Mouse (Mus musculus) midbrain, embryonic 16.5 days (tissue): ENCODE measurements around the gene Hist1h4d. TPM values are rescaled to one million over a fixed set of nuclear protein-coding genes. Genes with fewer than 3 reads are reported as not detected.
A peak's percentile ranks its signal among the peaks of the same experiment; 100 is the strongest.
"Not testable (repeated sequence)": the region's sequence is repeated elsewhere in the genome, so short reads cannot be mapped to it uniquely, and the experiment has no call there.

Source experiments
- ATAC-seq: fragments of 200-750 bp; cut with Nextera tagmentation; 2 replicates; pipeline ENCODE4 v1.8.0; 2017; ENCODE audit warnings: moderate TSS enrichment
- H3K27ac ChIP-seq: fragments of 300-500 bp; sonication (generic); 2 replicates; pipeline ENCODE4 v1.5.1; 2014; ENCODE audit warnings: mild to moderate bottlenecking, low read length, mixed read lengths
- H3K27me3 ChIP-seq: fragments of 300-500 bp; sonication (generic); 2 replicates; pipeline ENCODE4 v1.6.1; 2014; ENCODE audit warnings: low read depth, low read length, mixed read lengths; ENCODE audit not compliant: control insufficient read depth, insufficient read depth
- H3K36me3 ChIP-seq: fragments of 300-500 bp; sonication (generic); 2 replicates; pipeline ENCODE4 v1.6.1; 2014; ENCODE audit warnings: mild to moderate bottlenecking, low read length, moderate library complexity, mixed read lengths; ENCODE audit not compliant: control insufficient read depth, insufficient read depth
- H3K4me1 ChIP-seq: fragments of 300-500 bp; sonication (generic); 2 replicates; pipeline ENCODE4 v1.6.1; 2014; ENCODE audit warnings: mild to moderate bottlenecking, low read length, mixed read lengths; ENCODE audit not compliant: control insufficient read depth, insufficient read depth
- H3K4me2 ChIP-seq: fragments of 300-500 bp; sonication (generic); 2 replicates; pipeline ENCODE4 v1.6.1; 2014; ENCODE audit warnings: mild to moderate bottlenecking, low read length, mixed read lengths
- H3K4me3 ChIP-seq: fragments of 300-500 bp; sonication (generic); 2 replicates; pipeline ENCODE4 v1.5.1; 2014; ENCODE audit warnings: low read depth, mild to moderate bottlenecking, low read length, moderate library complexity, mixed read lengths
- H3K9ac ChIP-seq: fragments of 300-500 bp; sonication (generic); 2 replicates; pipeline ENCODE4 v1.6.1; 2014; ENCODE audit warnings: low read depth, low read length, mixed read lengths
- H3K9me3 ChIP-seq: fragments of 300-500 bp; sonication (generic); replicated peaks from 2 replicates; pipeline ENCODE4 v1.6.1; 2014; ENCODE audit warnings: mild to moderate bottlenecking, low read length, mixed read lengths; ENCODE audit not compliant: control insufficient read depth, poor library complexity, severe bottlenecking
- WGBS: fragments of 180-500 bp; shearing (Covaris S2); extraction: QIAGEN DNeasy Blood & Tissue Kit; methylation state at CpG from one replicate; pipeline ENCODE4 v1.1.7; 2014; 5-methylcytosine and 5-hydroxymethylcytosine counted together
- polyA plus RNA-seq: library from polyadenylated mRNA; unstranded; fragments of >200 nt; fragmentation: Nextera tagmentation; extraction: Ambion mirVana; gene quantifications from 2 replicates; pipeline ENCODE4 v1.2.1, GENCODE M21; 2015

The Hist1h4d gene
- polyA plus RNA-seq, 1 experiment from 2014 or later = 21.8 TPM

GRCm38 (mm10) chr13:23546694-23547093, 34.7 kb upstream of the Hist1h4d start:
- ATAC-seq = no peak
- Histone ChIP-seq H3K4me2 (no peak overlapping the region), H3K36me3 (no peaks in the 10 kb centered on the region), H3K4me1 (peaks cover 11% of the 10 kb centered on the region), H3K27ac (no peak overlapping the region), H3K9ac (no peak overlapping the region), H3K27me3 (no peaks in the 10 kb centered on the region), H3K4me3 (no peak overlapping the region), H3K9me3 (no peaks in the 10 kb centered on the region)
- WGBS = 79% methylated on average over 5 of the region's 5 CpGs

- peak overlapping the region; percentile 86 for H3K27ac ChIP-seq
- no peaks in the 10 kb centered on the region for H3K27me3 ChIP-seq
- no peak for ATAC-seq
- peak overlapping the region; percentile 45 for H3K4me3 ChIP-seq
- no peaks in the 10 kb centered on the region for H3K36me3 ChIP-seq
- H3K4me1 ChIP-seq = peaks cover 20% of the 10 kb centered on the region
- H3K9ac ChIP-seq = peak overlapping the region; percentile 55; the same call in 1 of the 2 replicates
- H3K4me2 ChIP-seq = peak overlapping the region; percentile 67
- WGBS = 6% methylated on average over 3 of the region's 3 CpGs
- H3K9me3 ChIP-seq = no peaks in the 10 kb centered on the region
Observed at GRCm38 (mm10) chr13:23550761-23551145, 30.6 kb upstream of the Hist1h4d start.

- peak within 1 kb of the TSS; percentile 67 for H3K4me2 ChIP-seq
- H3K36me3 ChIP-seq, H3K9me3 ChIP-seq, H3K27me3 ChIP-seq: not testable (repeated sequence)
- peak within 1 kb of the TSS; percentile 86 for H3K27ac ChIP-seq
- H3K9ac ChIP-seq = peak within 1 kb of the TSS; percentile 55
- H3K4me1 ChIP-seq = peaks cover 21% of the 10 kb centered on the region
- peak; percentile 93 for ATAC-seq
- under 1% methylated on average over 42 of the region's 47 CpGs for WGBS
- H3K4me3 ChIP-seq = peak within 1 kb of the TSS; percentile 45
Observed at GRCm38 (mm10) chr13:23551146-23551834, 30.1 kb upstream of the Hist1h4d start, which contains the start of gene Hist1h4f. Gene Hist1h4f (minus strand): TSS chr13:23551648.

- no peak overlapping the region for H3K9ac ChIP-seq
- H3K9me3 ChIP-seq = no peaks in the 10 kb centered on the region
- no peak for ATAC-seq
- H3K4me1 ChIP-seq = peaks cover 23% of the 10 kb centered on the region
- peak overlapping the region; percentile 86 for H3K27ac ChIP-seq
- H3K4me2 ChIP-seq = peak overlapping the region; percentile 67
- no peaks in the 10 kb centered on the region for H3K36me3 ChIP-seq
- peak overlapping the region; percentile 45 for H3K4me3 ChIP-seq
- 48% methylated on average over 8 of the region's 8 CpGs for WGBS
- no peaks in the 10 kb centered on the region for H3K27me3 ChIP-seq
Observed at GRCm38 (mm10) chr13:23551931-23552914, 29.2 kb upstream of the Hist1h4d start.

DNA sequence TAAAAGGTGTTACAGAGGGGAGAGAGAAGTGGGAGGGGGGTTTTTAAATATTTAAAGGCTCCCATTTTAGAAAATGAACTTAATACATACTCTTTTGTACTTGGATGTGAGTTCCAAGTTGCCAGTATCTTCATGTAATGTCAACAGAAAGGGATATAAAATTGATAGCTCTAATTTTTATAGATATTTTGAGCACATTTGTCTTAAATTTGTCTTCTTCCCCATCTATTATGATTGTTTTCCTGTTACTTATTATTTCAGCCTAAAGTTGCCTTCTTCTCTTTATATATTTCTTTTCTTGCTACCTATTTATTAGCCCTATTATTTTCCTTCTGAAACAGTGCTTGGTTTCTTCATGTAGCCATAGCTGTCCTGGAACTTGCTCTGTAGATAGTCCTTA, 28.4 kb upstream of the Hist1h4d start, which contains the start of gene Hist1h1d:
Gene Hist1h1d (plus strand): TSS at position 301 of the 400 bp plus-strand sequence.
- H3K9me3 ChIP-seq = no peaks in the 10 kb centered on the region
- H3K4me1 ChIP-seq = peaks cover 23% of the 10 kb centered on the region
- H3K9ac ChIP-seq = no peak within 1 kb of the TSS
- no peak for ATAC-seq
- H3K4me2 ChIP-seq = no peak within 1 kb of the TSS; the same call in 1 of the 2 replicates
- no peak within 1 kb of the TSS for H3K4me3 ChIP-seq
- no peaks in the 10 kb centered on the region for H3K36me3 ChIP-seq
- no peaks in the 10 kb centered on the region for H3K27me3 ChIP-seq
- H3K27ac ChIP-seq = no peak within 1 kb of the TSS; the same call in 1 of the 2 replicates

DNA sequence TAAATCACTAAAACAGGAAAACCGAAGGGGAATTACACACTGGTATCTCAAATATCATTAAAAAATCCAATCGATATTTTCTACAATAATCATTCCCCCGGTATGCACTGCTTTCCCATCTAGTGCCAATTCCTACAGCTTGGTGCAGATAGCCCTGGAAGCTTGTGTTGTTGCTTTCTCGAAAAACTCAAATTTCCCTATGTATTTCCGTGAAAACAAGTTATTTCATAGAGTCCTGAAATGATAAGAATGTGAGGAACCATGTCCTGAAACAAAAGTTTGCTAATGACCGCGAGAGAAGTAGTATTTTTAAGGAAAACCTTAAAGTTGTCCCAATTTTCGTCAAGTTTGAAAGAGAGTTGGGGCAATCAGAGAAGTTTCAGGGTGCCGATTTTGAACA, 27.0 kb upstream of the Hist1h4d start:
- peak overlapping the region; percentile 78 for H3K27ac ChIP-seq
- WGBS = 20% methylated on average over 9 of the region's 9 CpGs
- no peaks in the 10 kb centered on the region for H3K27me3 ChIP-seq
- peak overlapping the region; percentile 96 for H3K4me2 ChIP-seq
- no peaks in the 10 kb centered on the region for H3K36me3 ChIP-seq
- H3K4me1 ChIP-seq = peaks cover 23% of the 10 kb centered on the region
- H3K4me3 ChIP-seq = peak overlapping the region; percentile 46
- no peaks in the 10 kb centered on the region for H3K9me3 ChIP-seq
- ATAC-seq = no peak
- H3K9ac ChIP-seq = peak overlapping the region; percentile 63

DNA sequence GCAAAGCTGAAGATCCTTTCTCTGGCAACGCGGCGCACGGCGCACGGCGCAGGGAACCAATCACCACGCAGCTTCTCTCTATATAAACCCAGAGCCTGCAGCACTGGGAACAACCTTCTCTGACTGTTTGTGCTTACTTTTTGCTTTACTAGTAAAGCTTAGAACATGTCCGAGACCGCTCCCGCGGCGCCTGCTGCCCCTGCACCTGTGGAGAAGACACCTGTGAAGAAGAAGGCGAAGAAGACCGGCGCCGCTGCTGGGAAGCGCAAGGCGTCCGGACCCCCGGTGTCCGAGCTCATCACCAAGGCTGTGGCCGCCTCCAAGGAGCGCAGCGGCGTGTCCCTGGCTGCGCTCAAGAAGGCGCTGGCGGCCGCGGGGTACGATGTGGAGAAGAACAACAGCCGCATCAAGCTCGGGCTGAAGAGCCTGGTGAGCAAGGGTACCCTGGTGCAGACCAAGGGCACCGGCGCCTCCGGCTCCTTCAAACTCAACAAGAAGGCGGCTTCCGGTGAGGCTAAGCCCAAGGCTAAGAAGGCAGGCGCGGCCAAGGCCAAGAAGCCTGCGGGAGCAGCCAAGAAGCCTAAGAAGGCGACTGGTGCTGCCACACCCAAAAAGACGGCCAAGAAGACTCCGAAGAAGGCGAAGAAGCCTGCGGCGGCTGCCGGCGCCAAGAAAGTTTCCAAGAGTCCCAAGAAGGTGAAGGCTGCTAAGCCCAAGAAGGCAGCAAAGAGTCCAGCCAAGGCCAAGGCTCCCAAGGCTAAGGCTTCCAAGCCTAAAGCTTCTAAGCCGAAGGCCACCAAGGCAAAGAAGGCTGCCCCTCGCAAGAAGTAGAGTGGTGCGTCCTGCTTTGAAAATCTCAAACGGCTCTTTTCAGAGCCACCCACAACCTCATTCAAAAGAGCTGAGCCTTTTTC, 26.2 kb upstream of the Hist1h4d start:
- Histone ChIP-seq H3K27me3 (no peaks in the 10 kb centered on the region), H3K27ac (peak overlapping the region; percentile 78), H3K36me3 (no peaks in the 10 kb centered on the region), H3K4me1 (peaks cover 23% of the 10 kb centered on the region), H3K4me2 (peak overlapping the region; percentile 96), H3K4me3 (peak overlapping the region; percentile 46), H3K9me3 (no peaks in the 10 kb centered on the region), H3K9ac (peak overlapping the region; percentile 63)
- under 1% methylated on average over 50 of the region's 54 CpGs for WGBS
- peak; percentile 66 for ATAC-seq

- Histone ChIP-seq H3K27me3 (no peaks in the 10 kb centered on the region), H3K9me3 (no peaks in the 10 kb centered on the region), H3K27ac (peak overlapping the region; percentile 83), H3K4me3 (peak overlapping the region; percentile 46), H3K9ac (peak overlapping the region; percentile 63), H3K4me1 (peaks cover 18% of the 10 kb centered on the region), H3K36me3 (no peaks in the 10 kb centered on the region), H3K4me2 (peak overlapping the region; percentile 96)
- peak; percentile 80 for ATAC-seq
- under 1% methylated on average over 18 of the region's 18 CpGs for WGBS
Observed at GRCm38 (mm10) chr13:23555839-23556416, 25.5 kb upstream of the Hist1h4d start.
